Comparison of ENCODE assay signal across 40 mouse cellular contexts in genomic region chr11:70837031-70837430, GRCm38 (mm10). TPM values are rescaled to one million over a fixed set of nuclear protein-coding genes. Genes with fewer than 3 reads are reported as not detected.
"Had no signal": no experiment of that assay in that cellular context is flagged by ENCODE, and none has a peak within 500 bp of the region (broad histone marks: within the 10 kb centered on the region; RNA-seq: fewer than 3 reads in every experiment).

No protein-coding gene starts in this region.

- DNase-seq: heart, postnatal 10 days; heart, postnatal 14 days; heart, postnatal 36 days; heart, postnatal 4 days; kidney, adult 11 months; kidney, adult 18-20 months; kidney, adult 2 months; kidney, adult 8-10 months; kidney, adult 9 months; kidney, postnatal 10 days; kidney, postnatal 14 days; kidney, postnatal 25 days; kidney, postnatal 36 days; kidney, postnatal 4 days; layer of hippocampus, adult 9-11 months; layer of hippocampus, postnatal 36 days had no signal

- H3K4me3 ChIP-seq: heart, embryonic 10.5 days; heart, embryonic 12.5 days; heart, embryonic 13.5 days; heart, embryonic 15.5 days; hindbrain, embryonic 10.5 days; hindbrain, embryonic 12.5 days; hindbrain, embryonic 13.5 days; hindbrain, embryonic 15.5 days; intestine, embryonic 15.5 days; kidney, embryonic 15.5 days; layer of hippocampus, adult 2 months had no signal

- H3K36me3 ChIP-seq: heart, embryonic 10.5 days; heart, embryonic 12.5 days; heart, embryonic 13.5 days; heart, embryonic 15.5 days; hindbrain, embryonic 10.5 days; hindbrain, embryonic 12.5 days; hindbrain, embryonic 13.5 days; hindbrain, embryonic 15.5 days; intestine, embryonic 15.5 days; kidney, embryonic 15.5 days had no signal

- H3K9me3 ChIP-seq: heart, embryonic 15.5 days; hindbrain, embryonic 12.5 days; hindbrain, embryonic 15.5 days; intestine, embryonic 15.5 days; kidney, embryonic 15.5 days had no signal

- ATAC-seq: hindbrain, embryonic 16.5 days; hindbrain, postnatal 0 days; inflammation-experienced regulatory T-cells, adult 6 months; intestine, embryonic 15.5 days; intestine, embryonic 16.5 days; intestine, postnatal 0 days had no signal

- H3K4me1 ChIP-seq: heart, embryonic 10.5 days; heart, embryonic 12.5 days; heart, embryonic 13.5 days; heart, embryonic 15.5 days; hindbrain, embryonic 10.5 days; hindbrain, embryonic 12.5 days; hindbrain, embryonic 13.5 days; hindbrain, embryonic 15.5 days; intestine, embryonic 15.5 days had no signal

- H3K4me2 ChIP-seq: heart, embryonic 11.5 days; heart, embryonic 12.5 days; heart, embryonic 13.5 days; heart, embryonic 15.5 days; hindbrain, embryonic 12.5 days; hindbrain, embryonic 13.5 days; hindbrain, embryonic 14.5 days; hindbrain, embryonic 15.5 days; intestine, embryonic 15.5 days; kidney, embryonic 15.5 days had no signal

- H3K9ac ChIP-seq: heart, embryonic 12.5 days; heart, embryonic 13.5 days; heart, embryonic 15.5 days; hindbrain, embryonic 12.5 days; hindbrain, embryonic 13.5 days; hindbrain, embryonic 14.5 days; hindbrain, embryonic 15.5 days; intestine, embryonic 15.5 days; kidney, embryonic 15.5 days had no signal

- H3K27me3 ChIP-seq: heart, embryonic 12.5 days; heart, embryonic 13.5 days; heart, embryonic 15.5 days; hindbrain, embryonic 12.5 days; hindbrain, embryonic 13.5 days; hindbrain, embryonic 15.5 days; intestine, embryonic 15.5 days; kidney, embryonic 15.5 days had no signal

- H3K27ac ChIP-seq: heart, embryonic 10.5 days; heart, embryonic 13.5 days; heart, embryonic 15.5 days; hindbrain, embryonic 10.5 days; hindbrain, embryonic 12.5 days; hindbrain, embryonic 13.5 days; hindbrain, embryonic 14.5 days; hindbrain, embryonic 15.5 days; hindbrain, postnatal 0 days; intestine, embryonic 15.5 days; kidney, embryonic 15.5 days; kidney, postnatal 0 days; layer of hippocampus, adult 2 months had no signal

RNA-seq across cellular contexts. Expression of gene Scimp, which starts 24.6 kb away (rescaled TPM):
- total RNA-seq: heart, postnatal 10 days; heart, postnatal 4 days; hindbrain, postnatal 0 days; layer of hippocampus, adult 18-20 months; layer of hippocampus, adult 2 months; layer of hippocampus, postnatal 10 days; layer of hippocampus, postnatal 14 days; layer of hippocampus, postnatal 25 days; layer of hippocampus, postnatal 36 days had no signal
- polyA plus RNA-seq: heart, embryonic 10.5 days; heart, embryonic 12.5 days; hindbrain, embryonic 10.5 days; hindbrain, embryonic 12.5 days; hindbrain, embryonic 14.5 days; hindbrain, embryonic 15.5 days; kidney, embryonic 14.5 days had no signal
